Mouse (Mus musculus): ENCODE measurements around the gene Atg10.

DNA sequence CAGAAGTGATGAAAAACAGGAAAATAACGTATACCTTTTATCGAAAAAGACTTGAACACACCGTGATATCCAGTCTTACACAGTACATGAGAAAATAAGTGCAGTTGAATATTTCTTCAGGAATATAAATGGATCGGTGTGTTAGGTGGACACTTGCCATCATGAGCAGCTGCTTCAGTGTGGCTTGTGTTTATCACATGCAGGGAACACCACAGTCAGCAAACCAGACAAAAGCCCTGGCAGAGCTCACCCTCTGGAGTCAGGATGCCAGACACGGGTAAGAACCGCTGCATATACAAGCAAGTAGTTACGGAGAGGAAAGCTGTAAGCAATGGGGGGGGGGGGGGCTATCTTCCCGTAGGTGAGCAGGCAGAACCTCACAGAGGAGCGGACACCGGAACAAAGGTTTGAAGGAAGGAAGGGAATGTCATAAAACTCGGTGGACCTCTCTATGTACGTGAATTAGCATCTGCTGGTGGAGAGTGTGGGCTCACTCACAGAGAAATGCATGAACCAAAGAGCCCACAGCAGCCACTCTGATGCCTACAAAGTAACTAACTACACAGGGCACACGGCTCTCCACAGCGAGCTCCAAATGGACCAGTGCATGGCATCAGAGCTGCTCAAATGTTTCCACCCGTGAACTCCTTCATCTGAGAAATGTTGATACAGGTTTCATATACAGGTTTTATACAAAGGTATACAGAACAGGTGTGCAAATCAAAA is 51.8 kb downstream of the Atg10 start:
- no peak for TF ChIP-seq CTCF (IDR thresholded peaks at IDR 0.05; ENCODE audit: borderline replicate concordance, insufficient read depth, low read length)
- TF ChIP-seq POLR2A (IDR thresholded peaks at IDR 0.05; ENCODE audit: low read depth, low read length): no peak
